Mouse (Mus musculus) MEL (cell line): Measurements from ENCODE around the gene Gm37240. TPM values are rescaled to one million over a fixed set of nuclear protein-coding genes. Genes with fewer than 3 reads are reported as not detected.
A peak's percentile ranks its signal among the peaks of the same experiment; 100 is the strongest.

Experiments used
- DNase-seq: peaks from one replicate; pipeline ENCODE4 v3.0.0; 2011; ENCODE audit warnings: low read depth, low spot score
- H3K27ac ChIP-seq: 2 replicates; pipeline ENCODE4 v1.5.1; 2012; ENCODE audit warnings: low read depth, mild to moderate bottlenecking, control low read depth, low read length, moderate library complexity; ENCODE audit not compliant: control insufficient read depth
- H3K27me3 ChIP-seq, 2 experiments: fragments of 150-350 bp in 1 of 2; sonication (generic) in 1 of 2; 2 replicates each; pipeline ENCODE4 v1.6.1; 2012; ENCODE audit warnings: low read length in 2 of 2, mild to moderate bottlenecking in 2 of 2, improper control_type of control experiment in 1 of 2, moderate library complexity in 1 of 2; ENCODE audit not compliant: insufficient read depth in 2 of 2, control insufficient read depth in 1 of 2
- H3K36me3 ChIP-seq, 2 experiments: 2 replicates each; pipeline ENCODE4 v1.6.1; 2012 to 2014; ENCODE audit warnings: low read length in 2 of 2, improper control_type of control experiment in 1 of 2, inconsistent platforms in 1 of 2, mild to moderate bottlenecking in 1 of 2; ENCODE audit not compliant: insufficient read depth in 2 of 2, control insufficient read depth in 1 of 2
- H3K4me1 ChIP-seq, 2 experiments: fragments of 150-350 bp in 1 of 2; sonication (generic) in 1 of 2; 2 replicates each; pipeline ENCODE4 v1.6.1; 2012; ENCODE audit warnings: low read length in 2 of 2, improper control_type of control experiment in 1 of 2, mild to moderate bottlenecking in 1 of 2; ENCODE audit not compliant: insufficient read depth in 2 of 2, control insufficient read depth in 1 of 2
- H3K4me3 ChIP-seq, 2 experiments: fragments of 150-350 bp in 1 of 2; sonication (generic) in 1 of 2; 2 replicates each; pipeline ENCODE4 v1.5.1; 2012; ENCODE audit warnings: low read depth in 2 of 2, low read length in 2 of 2, mild to moderate bottlenecking in 2 of 2, moderate library complexity in 2 of 2, control low read depth in 1 of 2, improper control_type of control experiment in 1 of 2; ENCODE audit not compliant: control insufficient read depth in 1 of 2, insufficient read depth in 1 of 2
- H3K79me2 ChIP-seq: 2 replicates; pipeline ENCODE4 v1.6.1; 2012; ENCODE audit warnings: mild to moderate bottlenecking, low read length, moderate library complexity; ENCODE audit not compliant: control insufficient read depth, poor library complexity, insufficient read depth
- H3K9ac ChIP-seq: 2 replicates; pipeline ENCODE4 v1.6.1; 2012; ENCODE audit warnings: low read depth, mild to moderate bottlenecking, control low read depth, low read length, moderate library complexity; ENCODE audit not compliant: control insufficient read depth, poor library complexity, severe bottlenecking
- H3K9me3 ChIP-seq: fragments of 150-350 bp; sonication (generic); replicated peaks from 2 replicates; pipeline ENCODE4 v1.6.1; 2012; ENCODE audit warnings: mild to moderate bottlenecking, low read length, improper control_type of control experiment, moderate library complexity; ENCODE audit not compliant: insufficient read depth
- BHLHE40 ChIP-seq: IDR thresholded peaks from 2 replicates; pipeline ENCODE4 v1.6.1; 2012; ENCODE audit warnings: low read depth, mild to moderate bottlenecking, inconsistent platforms, low read length, improper control_type of control experiment, borderline replicate concordance
- CHD1 ChIP-seq: IDR thresholded peaks from 2 replicates; pipeline ENCODE4 v1.6.1; 2012; ENCODE audit warnings: low read depth, mild to moderate bottlenecking, inconsistent platforms, low read length, improper control_type of control experiment
- CTCF ChIP-seq, 3 experiments: IDR thresholded peaks in 2 of 3; conservative IDR thresholded peaks in 1 of 3; 2 replicates each; pipeline ENCODE4 v1.5.1; 2011 to 2012; ENCODE audit warnings: low read length in 3 of 3, low read depth in 2 of 3, mild to moderate bottlenecking in 2 of 3, improper control_type of control experiment in 1 of 3, inconsistent platforms in 1 of 3, mixed read lengths in 1 of 3, moderate library complexity in 1 of 3; ENCODE audit not compliant: control insufficient read depth in 1 of 3, insufficient read depth in 1 of 3, poor library complexity in 1 of 3, severe bottlenecking in 1 of 3
- EP300 ChIP-seq, 2 experiments: IDR thresholded peaks; 2 replicates each; pipeline ENCODE4 v1.6.1; 2011; ENCODE audit warnings: improper control_type of control experiment in 2 of 2, low read length in 2 of 2, low read depth in 1 of 2, mild to moderate bottlenecking in 1 of 2
- GATA1 ChIP-seq: IDR thresholded peaks from 2 replicates; pipeline ENCODE4 v1.6.1; 2011; ENCODE audit warnings: low read depth, low read length, improper control_type of control experiment
- MAFK ChIP-seq: IDR thresholded peaks from 2 replicates; pipeline ENCODE4 v1.6.1; 2011; ENCODE audit warnings: low read depth, mild to moderate bottlenecking, low read length, improper control_type of control experiment, borderline replicate concordance
- MAZ ChIP-seq: IDR thresholded peaks from 2 replicates; pipeline ENCODE4 v1.6.1; 2012; ENCODE audit warnings: low read depth, mild to moderate bottlenecking, inconsistent platforms, low read length, improper control_type of control experiment
- MXI1 ChIP-seq: IDR thresholded peaks from 2 replicates; pipeline ENCODE4 v1.6.1; 2011; ENCODE audit warnings: mild to moderate bottlenecking, low read depth, low read length, improper control_type of control experiment
- NELFE ChIP-seq: IDR thresholded peaks from 2 replicates; pipeline ENCODE4 v1.6.1; 2011; ENCODE audit warnings: low read depth, low read length, improper control_type of control experiment
- POLR2A ChIP-seq, 2 experiments: IDR thresholded peaks; 2 replicates each; pipeline ENCODE4 v1.6.1; 2011 to 2012; ENCODE audit warnings: low read length in 2 of 2, mild to moderate bottlenecking in 2 of 2, control low read depth in 1 of 2, improper control_type of control experiment in 1 of 2, low read depth in 1 of 2, moderate library complexity in 1 of 2; ENCODE audit not compliant: control insufficient read depth in 1 of 2, insufficient read depth in 1 of 2, poor library complexity in 1 of 2
- POLR2AphosphoS2 ChIP-seq: IDR thresholded peaks from 2 replicates; pipeline ENCODE4 v1.6.1; 2011; ENCODE audit warnings: low read length, improper control_type of control experiment
- TAL1 ChIP-seq: IDR thresholded peaks from 2 replicates; pipeline ENCODE4 v1.6.1; 2012; ENCODE audit warnings: mild to moderate bottlenecking, inconsistent platforms, low read length, moderate library complexity, mixed read lengths
- TBP ChIP-seq: IDR thresholded peaks from 2 replicates; pipeline ENCODE4 v1.8.0; 2011; ENCODE audit warnings: low read depth, low read length, improper control_type of control experiment
- UBTF ChIP-seq: IDR thresholded peaks from 2 replicates; pipeline ENCODE4 v1.6.1; 2012; ENCODE audit warnings: low read depth, mild to moderate bottlenecking, inconsistent platforms, low read length, improper control_type of control experiment, moderate library complexity, borderline replicate concordance; ENCODE audit not compliant: insufficient read depth
- ZC3H11A ChIP-seq: IDR thresholded peaks from 2 replicates; pipeline ENCODE4 v1.6.1; 2012; ENCODE audit warnings: low read depth, mild to moderate bottlenecking, inconsistent platforms, low read length, improper control_type of control experiment
- polyA plus RNA-seq, 2 experiments: library from polyadenylated mRNA; stranded (reverse) in 1 of 2; unstranded in 1 of 2; fragments of >175 nt in 1 of 2; fragments of >200 nt in 1 of 2; gene quantifications; 2 replicates each; pipeline versions ENCODE4 v1.2.1 to v1.2.4; 2012; ENCODE audit warnings: low replicate concordance in 2 of 2, low read depth in 1 of 2; ENCODE audit not compliant: insufficient read length in 2 of 2, insufficient read depth in 1 of 2, missing spikeins in 1 of 2
- total RNA-seq: library from RNA; depleted of rRNA; stranded (reverse); fragments of 300-350 nt; gene quantifications from 2 replicates; pipeline ENCODE4 v1.2.3, GENCODE M21; 2012

The Gm37240 gene
- total and polyA plus RNA-seq, 3 experiments, result 0.04 TPM; not detected in 2

GRCm38 (mm10) chr3:84816951-84817350 lies 1070.4 kb downstream of the Gm37240 start:
- Histone ChIP-seq H3K36me3 (peaks cover 4 to 47% of the 10 kb centered on the region in 2 experiments; a peak in 3 of 4 replicates), H3K79me2 (peaks cover 42% of the 10 kb centered on the region)
- no peak for DNase-seq

GRCm38 (mm10) chr3:84815461-84815860 lies 1071.9 kb downstream of the Gm37240 start:
- Histone ChIP-seq H3K27me3 (no peaks in the 10 kb centered on the region), H3K9me3 (no peaks in the 10 kb centered on the region), H3K9ac (peak overlapping the region; percentile 94), H3K4me1 (peaks cover 12 to 17% of the 10 kb centered on the region in 2 experiments), H3K36me3 (peaks cover 2 to 43% of the 10 kb centered on the region in 2 experiments; a peak in 3 of 4 replicates), H3K79me2 (peaks cover 40% of the 10 kb centered on the region), H3K4me3 (peak overlapping the region; percentile 82 to 97), H3K27ac (0 out of 2 replicates have a peak overlapping the region, but pooled peaks have one; percentile 20)
- DNase-seq, result peak; percentile 68
- peak in 1 of 2 experiments; percentile 23; a peak in 1 of 4 replicates for TF ChIP-seq POLR2A (IDR thresholded peaks at IDR 0.05; ENCODE audit: control insufficient read depth in 1 of 2, insufficient read depth in 1 of 2, low read depth in 1 of 2, low read length in 2 of 2, poor library complexity in 1 of 2)
- TF ChIP-seq UBTF, result 0 out of 2 replicates have a peak, but pooled peaks have one; percentile 62
- TF ChIP-seq CHD1, result no peak
- TF ChIP-seq ZC3H11A, result no peak
- TF ChIP-seq MXI1, result peak; percentile 38; the same call in 1 of the 2 replicates
- no peak for TF ChIP-seq CTCF (IDR thresholded peaks at IDR 0.05 in 2 of 3, conservative IDR thresholded peaks at IDR 0.05 in 1 of 3; ENCODE audit: control insufficient read depth in 1 of 3, insufficient read depth in 1 of 3, low read depth in 2 of 3, low read length in 3 of 3, poor library complexity in 1 of 3, severe bottlenecking in 1 of 3)
- TF ChIP-seq NELFE, result no peak
- peak; percentile 7; the same call in 1 of the 2 replicates for TF ChIP-seq MAZ
- TF ChIP-seq TBP, result no peak

More at GRCm38 (mm10) chr3:84816951-84817350, 1070.4 kb downstream of the Gm37240 start:
- no peak overlapping the region for H3K4me3 ChIP-seq
- H3K4me1 ChIP-seq, result peaks cover 13 to 17% of the 10 kb centered on the region in 2 experiments
- no peaks in the 10 kb centered on the region for H3K9me3 ChIP-seq
- TF ChIP-seq EP300 (IDR thresholded peaks at IDR 0.05; ENCODE audit: low read depth in 1 of 2, low read length in 2 of 2), result 0 out of 4 replicates have a peak, but pooled peaks of 1 of the 2 experiments have one; percentile 11
- no peak for TF ChIP-seq MAFK
- TF ChIP-seq POLR2AphosphoS2, result no peak
- 0 out of 2 replicates have a peak, but pooled peaks have one; percentile 14 for TF ChIP-seq GATA1
- peak; percentile 29 for TF ChIP-seq TAL1
- TF ChIP-seq UBTF, result no peak
- H3K27ac ChIP-seq, result no peak overlapping the region
- H3K9ac ChIP-seq, result no peak overlapping the region; the same call in 1 of the 2 replicates
- no peaks in the 10 kb centered on the region for H3K27me3 ChIP-seq

GRCm38 (mm10) chr3:84814762-84815381 lies 1072.4 kb downstream of the Gm37240 start, which contains the start of gene Fbxw7:
Gene Fbxw7, plus strand, starts transcription at chr3:84815268.
- H3K9ac ChIP-seq, result peak within 1 kb of the TSS; percentile 94
- H3K4me1 ChIP-seq, result peaks cover 10 to 17% of the 10 kb centered on the region in 2 experiments
- H3K27me3 ChIP-seq, result no peaks in the 10 kb centered on the region
- H3K36me3 ChIP-seq, result peaks cover 2 to 38% of the 10 kb centered on the region in 2 experiments; a peak in 3 of 4 replicates
- H3K9me3 ChIP-seq, result no peaks in the 10 kb centered on the region
- DNase-seq, result no peak
- peaks cover 36% of the 10 kb centered on the region for H3K79me2 ChIP-seq
- H3K4me3 ChIP-seq, result peak within 1 kb of the TSS; percentile 82 to 97
- TF ChIP-seq BHLHE40 (no peak), MAZ (0 out of 2 replicates have a peak, but pooled peaks have one; percentile 23)
- H3K27ac ChIP-seq, result peak within 1 kb of the TSS; percentile 90
